Comparison of ENCODE assay signal across 8 mouse cellular contexts in the genomic region with DNA sequence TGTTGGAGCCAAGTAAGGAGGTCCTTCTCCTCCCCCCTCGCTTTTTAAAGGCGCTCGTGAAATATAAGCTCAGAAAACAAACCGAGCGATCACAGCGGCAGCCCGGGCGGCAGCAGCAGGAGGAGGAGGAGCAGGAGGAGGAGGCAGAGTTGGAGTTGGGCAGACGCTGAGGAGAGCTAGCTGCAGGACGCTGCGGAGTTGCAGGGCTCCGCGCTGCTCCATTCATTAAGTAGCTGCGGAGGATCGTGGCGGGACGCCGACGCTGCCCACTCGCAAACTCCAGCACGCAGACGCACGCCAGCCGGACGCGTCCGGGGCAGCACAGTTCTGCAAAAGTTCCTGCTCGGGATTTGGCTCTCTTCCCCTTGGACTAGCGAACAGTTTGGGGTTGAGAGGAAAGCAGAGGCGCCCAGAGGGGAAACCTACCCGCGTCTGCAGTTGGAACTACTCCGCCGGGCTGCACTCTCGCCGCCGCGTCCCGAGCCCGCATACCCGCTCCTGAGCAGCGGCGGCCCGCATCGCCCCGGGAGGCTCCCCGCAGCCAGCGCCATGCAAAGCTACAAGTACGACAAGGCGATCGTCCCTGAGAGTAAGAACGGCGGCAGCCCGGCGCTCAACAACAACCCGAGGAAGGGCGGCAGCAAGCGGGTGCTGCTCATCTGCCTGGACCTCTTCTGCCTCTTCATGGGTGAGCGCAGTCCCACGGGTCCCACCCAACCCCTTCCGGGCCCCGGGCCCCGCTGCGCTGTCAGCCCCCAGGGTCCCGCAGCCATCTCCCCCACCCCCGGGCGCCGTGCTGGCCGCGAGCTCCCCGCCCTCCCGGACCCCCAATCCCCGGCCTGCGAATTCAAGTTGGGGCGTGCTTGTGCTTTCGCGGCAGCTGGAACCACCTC. TPM values are rescaled to one million over a fixed set of nuclear protein-coding genes. Genes with fewer than 3 reads are reported as not detected.
A peak's percentile ranks its signal among the peaks of the same experiment; 100 is the strongest.
DNase-seq lines count a peak whose midpoint lies in the region; ATAC-seq and TF ChIP-seq lines count a peak whose summit lies in the region.

Gene Plpp3, plus strand, starts transcription at position 72 of the 893 bp plus-strand sequence.

- H3K4me3 ChIP-seq in CH12.LX (replicated peaks in 1 of 3; ENCODE audit: low read depth in 2 of 3, low read length in 2 of 3, poor library complexity in 1 of 3) = peak within 1 kb of the TSS; percentile 49 to 78 (median 66)
- peak within 1 kb of the TSS; percentile 82 for H3K4me3 ChIP-seq in forebrain, embryonic 15.5 days
- peak within 1 kb of the TSS; percentile 81 for H3K4me3 ChIP-seq in liver, postnatal 0 days (ENCODE audit: low read depth, low read length)
- peak within 1 kb of the TSS; percentile 79 for H3K4me3 ChIP-seq in neural tube, embryonic 14.5 days (ENCODE audit: low read depth, low read length)

- TF ChIP-seq POLR2A in CH12.LX (IDR thresholded peaks at IDR 0.05; ENCODE audit: low read depth, low read length) = no peak

- peak within 1 kb of the TSS; percentile 49 for H3K9ac ChIP-seq in CH12.LX (ENCODE audit: insufficient read depth, low read depth)
- H3K9ac ChIP-seq in forebrain, embryonic 15.5 days (replicated peaks) = peak within 1 kb of the TSS; percentile 79
- H3K9ac ChIP-seq in liver, postnatal 0 days (replicated peaks) = peak within 1 kb of the TSS; percentile 85
- H3K9ac ChIP-seq in neural tube, embryonic 14.5 days (replicated peaks; ENCODE audit: low read depth, low read length) = peak within 1 kb of the TSS; percentile 77

- H3K27ac ChIP-seq in CH12.LX (ENCODE audit: insufficient read depth, low read depth) = no peak within 1 kb of the TSS
- peak within 1 kb of the TSS; percentile 92 for H3K27ac ChIP-seq in forebrain, embryonic 15.5 days (replicated peaks)
- H3K27ac ChIP-seq in liver, postnatal 0 days (ENCODE audit: low read depth) = peak within 1 kb of the TSS; percentile 94
- H3K27ac ChIP-seq in neural tube, embryonic 14.5 days (ENCODE audit: low read depth, low read length) = peak within 1 kb of the TSS; percentile 81

- no peak for TF ChIP-seq CTCF in CH12.LX (conservative IDR thresholded peaks at IDR 0.05 in 1 of 2, IDR thresholded peaks at IDR 0.05 in 1 of 2; ENCODE audit: low read depth in 2 of 2, low read length in 2 of 2)
- no peak for TF ChIP-seq CTCF in liver, postnatal 0 days (IDR thresholded peaks at IDR 0.05; ENCODE audit: low read depth)

- peak; percentile 86 for ATAC-seq in forebrain, embryonic 15.5 days (replicated peaks)
- peak; percentile 61 for ATAC-seq in liver, postnatal 0 days
- peak; percentile 87 for ATAC-seq in neural tube, embryonic 14.5 days (ENCODE audit: low read depth)

- dilution Hi-C loops in CH12.LX (cut with MboI; ENCODE audit: extremely low pct_ligation_motif_present, extremely low pct_unique_long_range_greater_than_20kb, low sequenced_read_pairs) = no loop called here

- H3K36me3 ChIP-seq in CH12.LX (replicated peaks in 1 of 2; ENCODE audit: control insufficient read depth in 1 of 2, insufficient read depth in 1 of 2, low read length in 1 of 2) = no peaks in the 10 kb centered on the region
- no peaks in the 10 kb centered on the region for H3K36me3 ChIP-seq in forebrain, embryonic 15.5 days
- 0 out of 2 replicates have a peak, but pooled peaks cover 2% of the 10 kb centered on the region for H3K36me3 ChIP-seq in liver, postnatal 0 days (replicated peaks; ENCODE audit: insufficient read depth, low read length)
- no peaks in the 10 kb centered on the region for H3K36me3 ChIP-seq in neural tube, embryonic 14.5 days (ENCODE audit: control insufficient read depth, insufficient read depth, low read length)

- DNase-seq in CH12.LX (ENCODE audit: extremely low read depth) = peak; percentile 53
- peak; percentile 27 for DNase-seq in cerebellum, adult 11 months
- peak; percentile 89 to 92 for DNase-seq in heart, postnatal 10 days
- peak; percentile 44 for DNase-seq in large intestine, adult 2 months (ENCODE audit: low read depth, low spot score)
- peak; percentile 69 for DNase-seq in liver, postnatal 0 days
- DNase-seq in thymus, adult 18-20 months = peak; percentile 35

- H3K79me2 ChIP-seq in CH12.LX (replicated peaks; ENCODE audit: control insufficient read depth, extremely low read depth, insufficient read depth, poor library complexity, severe bottlenecking) = no peaks in the 10 kb centered on the region

- no peak for TF ChIP-seq RAD21 in CH12.LX (IDR thresholded peaks at IDR 0.05; ENCODE audit: low read depth, low read length)

- peaks cover 0 to 14% of the 10 kb centered on the region in 2 experiments; a peak in 2 of 4 replicates for H3K4me1 ChIP-seq in CH12.LX (ENCODE audit: control insufficient read depth in 1 of 2, insufficient read depth in 2 of 2)
- peaks cover 40% of the 10 kb centered on the region for H3K4me1 ChIP-seq in forebrain, embryonic 15.5 days
- H3K4me1 ChIP-seq in liver, postnatal 0 days (ENCODE audit: insufficient read depth) = 0 out of 2 replicates have a peak, but pooled peaks cover 5% of the 10 kb centered on the region
- peaks cover 11% of the 10 kb centered on the region for H3K4me1 ChIP-seq in neural tube, embryonic 14.5 days (ENCODE audit: control insufficient read depth, insufficient read depth, low read length)

- intact Hi-C loops in heart, postnatal 10 days (cut with DNase I) = loop anchor here (2.0 to 10.0 kb wide), 9 partner anchors 59 to 757 kb away; no protein-coding TSS in a partner anchor

- H3K4me2 ChIP-seq in CH12.LX (ENCODE audit: insufficient read depth, low read depth, poor library complexity, severe bottlenecking) = peak within 1 kb of the TSS; percentile 99
- peak within 1 kb of the TSS; percentile 76 for H3K4me2 ChIP-seq in forebrain, embryonic 15.5 days (replicated peaks)
- H3K4me2 ChIP-seq in liver, postnatal 0 days (ENCODE audit: low read depth, low read length) = peak within 1 kb of the TSS; percentile 74
- peak within 1 kb of the TSS; percentile 83 for H3K4me2 ChIP-seq in neural tube, embryonic 14.5 days (ENCODE audit: low read depth, low read length)

- TF ChIP-seq EP300 in CH12.LX (IDR thresholded peaks at IDR 0.05; ENCODE audit: low read length) = no peak
- TF ChIP-seq EP300 in liver, postnatal 0 days (IDR thresholded peaks at IDR 0.05; ENCODE audit: low read depth) = 0 out of 2 replicates have a peak, but pooled peaks have one; percentile 9

- H3K9me3 ChIP-seq in CH12.LX (replicated peaks; ENCODE audit: low read length) = no peaks in the 10 kb centered on the region
- H3K9me3 ChIP-seq in forebrain, embryonic 15.5 days = no peaks in the 10 kb centered on the region
- no peaks in the 10 kb centered on the region for H3K9me3 ChIP-seq in liver, postnatal 0 days (ENCODE audit: low read length)
- H3K9me3 ChIP-seq in neural tube, embryonic 14.5 days (ENCODE audit: control insufficient read depth, low read length) = no peaks in the 10 kb centered on the region

- WGBS in forebrain, embryonic 15.5 days = under 1% methylated on average over 77 of the region's 77 CpGs
- WGBS in large intestine, adult 2 months = under 1% methylated on average over 77 of the region's 77 CpGs
- WGBS in liver, postnatal 0 days (ENCODE audit: insufficient replicate concordance) = 2% methylated on average over 77 of the region's 77 CpGs
- WGBS in neural tube, embryonic 14.5 days = under 1% methylated on average over 73 of the region's 77 CpGs

- in situ Hi-C loops in CH12.LX (cut with MboI; ENCODE audit: low pct_ligation_motif_present, low pct_unique_long_range_greater_than_20kb, low sequenced_read_pairs) = loop anchor here (5.0 kb wide), 1 partner anchor 155 kb away; no protein-coding TSS in a partner anchor

- no peaks in the 10 kb centered on the region for H3K27me3 ChIP-seq in CH12.LX (replicated peaks)
- H3K27me3 ChIP-seq in forebrain, embryonic 15.5 days = no peaks in the 10 kb centered on the region
- peaks cover 7% of the 10 kb centered on the region; the same call in 1 of the 2 replicates for H3K27me3 ChIP-seq in liver, postnatal 0 days (ENCODE audit: insufficient read depth, low read length)
- no peaks in the 10 kb centered on the region for H3K27me3 ChIP-seq in neural tube, embryonic 14.5 days (ENCODE audit: control insufficient read depth, insufficient read depth, low read length)

TF ChIP-seq in CH12.LX, 34 proteins besides CTCF, POLR2A, EP300 and RAD21:
- no peak; the same call in 1 of the 2 replicates for TF ChIP-seq NRF1 (IDR thresholded peaks at IDR 0.05; ENCODE audit: low read depth, low read length)
- 0 out of 2 replicates have a peak, but pooled peaks have one; percentile 2 for TF ChIP-seq TBP (conservative IDR thresholded peaks at IDR 0.05; ENCODE audit: low read depth, low read length)
- TF ChIP-seq MXI1 (IDR thresholded peaks at IDR 0.05; ENCODE audit: low read depth, low read length) = 0 out of 2 replicates have a peak, but pooled peaks have one; percentile 21

RNA-seq across cellular contexts. Expression of gene Plpp3, which starts in this region (rescaled TPM):
- total RNA-seq in CH12.LX (2012; rRNA removed) (0.17 and 0.34 TPM in 2 replicates), CH12.LX (2014; rRNA removed) (1.2 and 1.3 TPM in 2 replicates)
- 1.0 and 1.6 TPM in 2 replicates for polyA plus RNA-seq in CH12.LX (2012; ENCODE audit: insufficient read length, low read depth)
- polyA plus RNA-seq in forebrain, embryonic 15.5 days (2015; fragmentation: Nextera tagmentation; extraction: Ambion mirVana) = 74.4 and 75.6 TPM in 2 replicates
- 10 to 100 TPM; 73.2 to 73.9 TPM for total RNA-seq in heart, postnatal 10 days (2021)
- 28.7 and 45.4 TPM in 2 replicates for polyA plus RNA-seq in large intestine, adult 2 months (2012; rRNA removed)
- 50.3 and 62.4 TPM in 2 replicates for polyA plus RNA-seq in liver, postnatal 0 days (2015; fragmentation: Nextera tagmentation; extraction: Ambion mirVana)
- polyA plus RNA-seq in neural tube, embryonic 14.5 days (2014; fragmentation: Nextera tagmentation; extraction: Ambion mirVana) = 58.5 and 67.0 TPM in 2 replicates

Comparison
In these comparisons a context has a peak if more than half of its experiments do, and no peak if none do; other contexts are left out.
1. RNA of gene Plpp3 (total RNA-seq): 73.2 to 73.9 TPM in heart, postnatal 10 days; 0.17 to 1.3 TPM in CH12.LX; every median in the first group is over 10 times any median in the second.
2. RNA of gene Plpp3 (polyA plus RNA-seq): 74.4 to 75.6 TPM in forebrain, embryonic 15.5 days, 50.3 to 62.4 TPM in liver, postnatal 0 days, 58.5 to 67.0 TPM in neural tube, embryonic 14.5 days and 28.7 to 45.4 TPM in large intestine, adult 2 months; 1.0 to 1.6 TPM in CH12.LX; every median in the first group is over 10 times any median in the second.
3. DNase-seq: peak in every context shown above with its lines; median percentile 90 in heart, postnatal 10 days; 69 in liver, postnatal 0 days; 53 in CH12.LX; 44 in large intestine, adult 2 months; 35 in thymus, adult 18-20 months; 27 in cerebellum, adult 11 months.
4. Peak in every context shown above with its lines, with median percentiles within 50 percentile points of each other: H3K4me2 ChIP-seq, H3K4me3 ChIP-seq, H3K9ac ChIP-seq and ATAC-seq.